Mouse (Mus musculus): ENCODE measurements around the gene Tdgf1. TPM values are rescaled to one million over a fixed set of nuclear protein-coding genes. Genes with fewer than 3 reads are reported as not detected.

Tdgf1 gene
- total and polyA plus RNA-seq, 3 experiments = not detected

DNA sequence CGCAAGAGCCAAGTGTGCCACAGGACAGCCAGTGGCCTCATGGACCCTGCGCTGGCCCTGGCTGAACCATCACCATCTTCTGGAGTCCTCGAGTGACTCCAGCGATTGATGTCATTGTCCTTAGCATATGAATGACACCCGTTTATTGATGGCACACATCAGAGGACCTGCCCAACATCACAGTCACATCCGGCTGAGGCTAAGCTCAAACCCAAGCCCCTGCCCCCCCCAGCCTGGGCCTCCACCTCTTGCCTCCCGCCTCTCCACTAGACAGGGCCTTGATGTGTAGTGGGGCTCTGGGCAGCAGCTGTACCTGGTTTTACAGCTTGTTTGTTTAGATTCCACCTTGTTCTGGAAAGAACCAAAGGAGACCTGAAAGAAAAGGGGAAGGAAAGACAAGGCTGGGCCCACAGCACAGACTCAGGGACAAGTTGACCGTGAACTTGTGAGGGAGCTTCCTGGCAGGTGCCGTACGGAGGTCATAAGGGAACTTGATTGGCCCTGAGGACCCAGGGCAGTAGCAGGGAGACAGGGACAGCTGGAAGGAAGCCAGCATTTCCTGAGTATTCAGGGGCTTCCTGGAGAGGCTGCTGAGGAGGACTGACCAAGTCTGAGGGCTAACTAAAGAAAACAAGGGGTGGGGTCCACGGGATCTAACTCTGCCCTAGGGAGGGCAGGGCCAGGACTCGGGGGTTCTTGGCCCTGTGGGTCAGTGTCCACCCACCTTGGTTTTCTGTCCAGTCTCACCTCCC is 54.7 kb downstream of the Tdgf1 start:
- no peaks in the 10 kb centered on the region for H3K27me3 ChIP-seq (replicated peaks)
- TF ChIP-seq NELFE (IDR thresholded peaks at IDR 0.05; ENCODE audit: low read depth, low read length) (no peak), JUN (IDR thresholded peaks at IDR 0.05; ENCODE audit: insufficient read depth, low read depth, low read length) (no peak), USF2 (conservative IDR thresholded peaks at IDR 0.05; ENCODE audit: low read depth, low read length) (no peak), ZMIZ1 (IDR thresholded peaks at IDR 0.05; ENCODE audit: low read depth, low read length) (no peak), EP300 (IDR thresholded peaks at IDR 0.05; ENCODE audit: low read length) (no peak), UBTF (IDR thresholded peaks at IDR 0.05; ENCODE audit: low read depth, low read length) (no peak), POLR2AphosphoS2 (IDR thresholded peaks at IDR 0.05; ENCODE audit: low read depth, low read length) (no peak), HCFC1 (IDR thresholded peaks at IDR 0.05; ENCODE audit: low read depth, low read length) (no peak), MAFK (IDR thresholded peaks at IDR 0.05; ENCODE audit: insufficient replicate concordance, low read length) (no peak), NRF1 (IDR thresholded peaks at IDR 0.05; ENCODE audit: low read depth, low read length) (no peak)
- H3K4me3 ChIP-seq (replicated peaks in 1 of 3; ENCODE audit: low read depth in 2 of 3, low read length in 2 of 3, poor library complexity in 1 of 3) = no peak overlapping the region
- peaks cover 0 to 59% of the 10 kb centered on the region in 2 experiments for H3K36me3 ChIP-seq (replicated peaks in 1 of 2; ENCODE audit: control insufficient read depth in 1 of 2, insufficient read depth in 1 of 2, low read length in 1 of 2)
- no peak overlapping the region for H3K27ac ChIP-seq (ENCODE audit: insufficient read depth, low read depth)
- in situ Hi-C loops (cut with MboI; ENCODE audit: low pct_ligation_motif_present, low pct_unique_long_range_greater_than_20kb, low sequenced_read_pairs) = no loop called here
- no peaks in the 10 kb centered on the region for H3K9me3 ChIP-seq (replicated peaks; ENCODE audit: low read length)
- dilution Hi-C loops (cut with MboI; ENCODE audit: extremely low pct_ligation_motif_present, extremely low pct_unique_long_range_greater_than_20kb, low sequenced_read_pairs) = no loop called here
- H3K4me1 ChIP-seq (ENCODE audit: control insufficient read depth in 1 of 2, insufficient read depth in 2 of 2) = peaks cover under 1 to 54% of the 10 kb centered on the region in 2 experiments; a peak in 2 of 4 replicates
- no peaks in the 10 kb centered on the region for H3K79me2 ChIP-seq (replicated peaks; ENCODE audit: control insufficient read depth, extremely low read depth, insufficient read depth, poor library complexity, severe bottlenecking)
- no peak for DNase-seq (ENCODE audit: extremely low read depth)
- no peak overlapping the region for H3K9ac ChIP-seq (ENCODE audit: insufficient read depth, low read depth)
- no peak overlapping the region for H3K4me2 ChIP-seq (ENCODE audit: insufficient read depth, low read depth, poor library complexity, severe bottlenecking)

DNA sequence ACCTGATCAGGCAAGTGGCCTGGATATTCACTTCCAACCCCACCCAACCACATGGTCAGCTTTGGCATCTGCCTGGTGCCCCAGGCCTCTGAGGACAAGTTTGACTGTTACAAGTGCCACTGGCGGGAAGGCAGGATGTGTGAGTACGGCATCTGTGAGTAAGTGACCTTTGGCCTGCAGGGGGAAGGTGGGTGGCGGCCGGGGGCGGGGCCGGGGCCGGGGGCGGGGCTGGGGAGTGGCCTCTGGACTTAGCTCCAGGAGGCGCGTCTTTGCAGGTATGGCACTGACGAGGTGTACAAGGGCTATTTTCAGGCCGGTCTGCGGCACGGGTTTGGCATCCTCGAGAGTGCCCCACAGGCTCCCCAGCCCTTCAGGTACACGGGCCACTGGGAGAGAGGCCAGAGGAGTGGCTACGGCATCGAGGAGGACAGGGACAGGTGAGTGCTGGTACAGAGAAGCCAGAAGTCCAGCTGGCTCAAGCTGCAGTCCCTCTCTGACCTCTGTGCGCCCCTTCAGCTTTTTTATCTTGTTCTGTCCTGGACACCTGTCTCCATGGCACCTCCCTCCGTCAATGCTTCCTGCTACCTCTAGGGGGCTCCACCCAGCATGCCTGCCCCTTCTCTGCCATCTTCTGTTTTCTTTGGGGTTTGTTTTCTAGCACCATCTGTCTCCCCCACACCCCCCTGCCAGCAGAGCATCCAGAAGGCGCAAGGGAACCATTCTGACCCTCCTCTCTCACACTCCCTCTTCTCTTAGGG is 55.8 kb downstream of the Tdgf1 start:
- peaks cover 0 to 57% of the 10 kb centered on the region in 2 experiments for H3K36me3 ChIP-seq (replicated peaks in 1 of 2; ENCODE audit: control insufficient read depth in 1 of 2, insufficient read depth in 1 of 2, low read length in 1 of 2)
- no peak overlapping the region for H3K4me3 ChIP-seq (replicated peaks in 1 of 3; ENCODE audit: low read depth in 2 of 3, low read length in 2 of 3, poor library complexity in 1 of 3)
- dilution Hi-C loops (cut with MboI; ENCODE audit: extremely low pct_ligation_motif_present, extremely low pct_unique_long_range_greater_than_20kb, low sequenced_read_pairs) = no loop called here

More for the DNA sequence above, 55.8 kb downstream of the Tdgf1 start:
- TF ChIP-seq TBP (conservative IDR thresholded peaks at IDR 0.05; ENCODE audit: low read depth, low read length) = no peak
- peak; percentile 49 to 54; a peak in 3 of 4 replicates for TF ChIP-seq CTCF (conservative IDR thresholded peaks at IDR 0.05 in 1 of 2, IDR thresholded peaks at IDR 0.05 in 1 of 2; ENCODE audit: low read depth in 2 of 2, low read length in 2 of 2)
- Histone ChIP-seq H3K4me2 (ENCODE audit: insufficient read depth, low read depth, poor library complexity, severe bottlenecking) (peak overlapping the region; percentile 33; the same call in 1 of the 2 replicates), H3K79me2 (replicated peaks; ENCODE audit: control insufficient read depth, extremely low read depth, insufficient read depth, poor library complexity, severe bottlenecking) (no peaks in the 10 kb centered on the region), H3K9me3 (replicated peaks; ENCODE audit: low read length) (no peaks in the 10 kb centered on the region), H3K4me1 (ENCODE audit: control insufficient read depth in 1 of 2, insufficient read depth in 2 of 2) (peaks cover 0 to 44% of the 10 kb centered on the region in 2 experiments; a peak in 2 of 4 replicates), H3K9ac (ENCODE audit: insufficient read depth, low read depth) (no peak overlapping the region), H3K27me3 (replicated peaks) (peaks cover 2% of the 10 kb centered on the region), H3K27ac (ENCODE audit: insufficient read depth, low read depth) (no peak overlapping the region)
- no peak for DNase-seq (ENCODE audit: extremely low read depth)
- in situ Hi-C loops (cut with MboI; ENCODE audit: low pct_ligation_motif_present, low pct_unique_long_range_greater_than_20kb, low sequenced_read_pairs) = no loop called here

Other genes starting within 250 kb of the Tdgf1 start
- not detected in 2 replicates for gene Myl3, start 204.3 kb downstream of the Tdgf1 start, total RNA-seq (2012; rRNA removed)
- not detected in 2 replicates for gene Myl3, start 204.3 kb downstream of the Tdgf1 start, total RNA-seq (2014; rRNA removed)
- not detected in 2 replicates for gene Myl3, start 204.3 kb downstream of the Tdgf1 start, polyA plus RNA-seq (2012; ENCODE audit: insufficient read length, low read depth)
- gene Pth1r, start 199.0 kb downstream of the Tdgf1 start, total RNA-seq (2012; rRNA removed) = 0.34 and 0.76 TPM in 2 replicates
- gene Pth1r, start 199.0 kb downstream of the Tdgf1 start, total RNA-seq (2014; rRNA removed) = not detected in 2 replicates
- gene Pth1r, start 199.0 kb downstream of the Tdgf1 start, polyA plus RNA-seq (2012; ENCODE audit: insufficient read length, low read depth) = 0.10 and 0.35 TPM in 2 replicates
- gene Prss42, start 148.0 kb downstream of the Tdgf1 start, total RNA-seq (2012; rRNA removed) = 0.29 and 0.34 TPM in 2 replicates
- 0.28 TPM in 1 of 2 replicates, not detected in the other for gene Prss42, start 148.0 kb downstream of the Tdgf1 start, total RNA-seq (2014; rRNA removed)
- 1.1 and 1.2 TPM in 2 replicates for gene Prss42, start 148.0 kb downstream of the Tdgf1 start, polyA plus RNA-seq (2012; ENCODE audit: insufficient read length, low read depth)
- gene Prss44, start 132.2 kb downstream of the Tdgf1 start, total RNA-seq (2012; rRNA removed) = not detected in 2 replicates
- gene Prss44, start 132.2 kb downstream of the Tdgf1 start, total RNA-seq (2014; rRNA removed) = not detected in 2 replicates
- gene Prss44, start 132.2 kb downstream of the Tdgf1 start, polyA plus RNA-seq (2012; ENCODE audit: insufficient read length, low read depth) = 0.14 and 0.17 TPM in 2 replicates
- not detected in 2 replicates for gene Prss43, start 119.5 kb downstream of the Tdgf1 start, total RNA-seq (2012; rRNA removed)
- not detected in 2 replicates for gene Prss43, start 119.5 kb downstream of the Tdgf1 start, total RNA-seq (2014; rRNA removed)
- not detected in 2 replicates for gene Prss43, start 119.5 kb downstream of the Tdgf1 start, polyA plus RNA-seq (2012; ENCODE audit: insufficient read length, low read depth)
- not detected in 2 replicates for gene Prss45, start 111.6 kb downstream of the Tdgf1 start, total RNA-seq (2012; rRNA removed)
- not detected in 2 replicates for gene Prss45, start 111.6 kb downstream of the Tdgf1 start, total RNA-seq (2014; rRNA removed)
- gene Prss45, start 111.6 kb downstream of the Tdgf1 start, polyA plus RNA-seq (2012; ENCODE audit: insufficient read length, low read depth) = not detected in 2 replicates
- gene Prss46, start 101.7 kb downstream of the Tdgf1 start, total RNA-seq (2012; rRNA removed) = not detected in 2 replicates
- not detected in 2 replicates for gene Prss46, start 101.7 kb downstream of the Tdgf1 start, total RNA-seq (2014; rRNA removed)
- gene Prss46, start 101.7 kb downstream of the Tdgf1 start, polyA plus RNA-seq (2012; ENCODE audit: insufficient read length, low read depth) = not detected in 2 replicates
- gene Prss50, start 88.2 kb downstream of the Tdgf1 start, total RNA-seq (2012; rRNA removed) = not detected in 2 replicates
- gene Prss50, start 88.2 kb downstream of the Tdgf1 start, total RNA-seq (2014; rRNA removed) = not detected in 2 replicates
- not detected in 2 replicates for gene Prss50, start 88.2 kb downstream of the Tdgf1 start, polyA plus RNA-seq (2012; ENCODE audit: insufficient read length, low read depth)
- gene Als2cl, start 66.3 kb downstream of the Tdgf1 start, total RNA-seq (2012; rRNA removed) = 1.2 and 2.5 TPM in 2 replicates
- 2.4 and 2.9 TPM in 2 replicates for gene Als2cl, start 66.3 kb downstream of the Tdgf1 start, total RNA-seq (2014; rRNA removed)
- 3.4 and 3.5 TPM in 2 replicates for gene Als2cl, start 66.3 kb downstream of the Tdgf1 start, polyA plus RNA-seq (2012; ENCODE audit: insufficient read length, low read depth)
- gene Tmie, start 66.0 kb downstream of the Tdgf1 start, total RNA-seq (2012; rRNA removed) = not detected in 2 replicates
- not detected in 2 replicates for gene Tmie, start 66.0 kb downstream of the Tdgf1 start, total RNA-seq (2014; rRNA removed)
- gene Tmie, start 66.0 kb downstream of the Tdgf1 start, polyA plus RNA-seq (2012; ENCODE audit: insufficient read length, low read depth) = not detected in 2 replicates
- gene Fam240a, start 29.3 kb downstream of the Tdgf1 start, total RNA-seq (2012; rRNA removed) = not detected in 2 replicates
- gene Fam240a, start 29.3 kb downstream of the Tdgf1 start, total RNA-seq (2014; rRNA removed) = not detected in 2 replicates
- not detected in 2 replicates for gene Fam240a, start 29.3 kb downstream of the Tdgf1 start, polyA plus RNA-seq (2012; ENCODE audit: insufficient read length, low read depth)
- gene Lrrc2, start 5.4 kb upstream of the Tdgf1 start, total RNA-seq (2012; rRNA removed) = 1.0 and 1.6 TPM in 2 replicates
- 3.6 and 3.8 TPM in 2 replicates for gene Lrrc2, start 5.4 kb upstream of the Tdgf1 start, total RNA-seq (2014; rRNA removed)
- gene Lrrc2, start 5.4 kb upstream of the Tdgf1 start, polyA plus RNA-seq (2012; ENCODE audit: insufficient read length, low read depth) = 1.5 and 1.6 TPM in 2 replicates
- not detected in 2 replicates for gene Rtp3, start 44.4 kb upstream of the Tdgf1 start, total RNA-seq (2012; rRNA removed)
- gene Rtp3, start 44.4 kb upstream of the Tdgf1 start, total RNA-seq (2014; rRNA removed) = not detected in 2 replicates
- gene Rtp3, start 44.4 kb upstream of the Tdgf1 start, polyA plus RNA-seq (2012; ENCODE audit: insufficient read length, low read depth) = not detected in 2 replicates
- gene Ltf, start 73.1 kb upstream of the Tdgf1 start, total RNA-seq (2012; rRNA removed) = 0.04 TPM in 1 of 2 replicates, not detected in the other
- gene Ltf, start 73.1 kb upstream of the Tdgf1 start, total RNA-seq (2014; rRNA removed) = 0.08 and 0.31 TPM in 2 replicates
- gene Ltf, start 73.1 kb upstream of the Tdgf1 start, polyA plus RNA-seq (2012; ENCODE audit: insufficient read length, low read depth) = 0.50 TPM in 1 of 2 replicates, not detected in the other
- 5.2 and 13.0 TPM in 2 replicates for gene Ccrl2, start 111.4 kb upstream of the Tdgf1 start, total RNA-seq (2012; rRNA removed)
- gene Ccrl2, start 111.4 kb upstream of the Tdgf1 start, total RNA-seq (2014; rRNA removed) = 7.9 and 9.0 TPM in 2 replicates
- 4.0 and 5.3 TPM in 2 replicates for gene Ccrl2, start 111.4 kb upstream of the Tdgf1 start, polyA plus RNA-seq (2012; ENCODE audit: insufficient read length, low read depth)
- gene Lrrfip2, start 171.4 kb upstream of the Tdgf1 start, total RNA-seq (2012; rRNA removed) = 22.4 and 25.2 TPM in 2 replicates
- gene Lrrfip2, start 171.4 kb upstream of the Tdgf1 start, total RNA-seq (2014; rRNA removed) = 16.6 and 22.9 TPM in 2 replicates
- gene Lrrfip2, start 171.4 kb upstream of the Tdgf1 start, polyA plus RNA-seq (2012; ENCODE audit: insufficient read length, low read depth) = 30.9 and 38.7 TPM in 2 replicates

All from CH12.LX (cell line).